Mouse (Mus musculus): Measurements from ENCODE around the gene Stau1.

Gene Stau1

GRCm38 (mm10) chr2:166983351-166983894, 12.7 kb downstream of the Stau1 start:
- DNase-seq: no peak

GRCm38 (mm10) chr2:166980161-166980560, 15.9 kb downstream of the Stau1 start:
- no peak for DNase-seq

GRCm38 (mm10) chr2:166977490-166977889, 18.6 kb downstream of the Stau1 start:
- DNase-seq: no peak

- DNase-seq: no peak
Observed at GRCm38 (mm10) chr2:166976356-166976755, 19.7 kb downstream of the Stau1 start.

GRCm38 (mm10) chr2:166974177-166974872, 21.8 kb downstream of the Stau1 start:
- no peak for DNase-seq

- no peak for DNase-seq
Observed at GRCm38 (mm10) chr2:166973153-166973552, 22.9 kb downstream of the Stau1 start.

- DNase-seq: no peak
Observed at GRCm38 (mm10) chr2:166964773-166965172, 31.3 kb downstream of the Stau1 start.

- no peak for DNase-seq
Observed at GRCm38 (mm10) chr2:166963257-166963656, 32.8 kb downstream of the Stau1 start.

GRCm38 (mm10) chr2:166960648-166961330, 35.3 kb downstream of the Stau1 start:
- DNase-seq: no peak

GRCm38 (mm10) chr2:166956805-166957204, 39.3 kb downstream of the Stau1 start:
- peak; percentile 20 for DNase-seq

GRCm38 (mm10) chr2:166952151-166952550, 43.9 kb downstream of the Stau1 start:
- no peak for DNase-seq

GRCm38 (mm10) chr2:166950853-166951648, 45.0 kb downstream of the Stau1 start:
- peak; percentile 56 for DNase-seq

GRCm38 (mm10) chr2:166948936-166949335, 47.2 kb downstream of the Stau1 start:
- no peak for DNase-seq

GRCm38 (mm10) chr2:166948246-166948645, 47.9 kb downstream of the Stau1 start:
- DNase-seq: no peak

GRCm38 (mm10) chr2:166945456-166945855, 50.6 kb downstream of the Stau1 start:
- no peak for DNase-seq

- DNase-seq: no peak
Observed at GRCm38 (mm10) chr2:166944346-166944745, 51.8 kb downstream of the Stau1 start.

GRCm38 (mm10) chr2:166943146-166943545, 53.0 kb downstream of the Stau1 start:
- no peak for DNase-seq

- no peak for DNase-seq
Observed at GRCm38 (mm10) chr2:166936166-166936565, 59.9 kb downstream of the Stau1 start.

GRCm38 (mm10) chr2:166935582-166935981, 60.5 kb downstream of the Stau1 start:
- no peak for DNase-seq

GRCm38 (mm10) chr2:166934416-166934815, 61.7 kb downstream of the Stau1 start:
- no peak for DNase-seq

GRCm38 (mm10) chr2:166933943-166934342, 62.2 kb downstream of the Stau1 start:
- DNase-seq: no peak

GRCm38 (mm10) chr2:166923971-166924370, 72.1 kb downstream of the Stau1 start:
- DNase-seq: no peak

GRCm38 (mm10) chr2:166910536-166910935, 85.6 kb downstream of the Stau1 start:
- no peak for DNase-seq
